Comparison of ENCODE assay signal across 21 mouse cellular contexts in the genomic region with DNA sequence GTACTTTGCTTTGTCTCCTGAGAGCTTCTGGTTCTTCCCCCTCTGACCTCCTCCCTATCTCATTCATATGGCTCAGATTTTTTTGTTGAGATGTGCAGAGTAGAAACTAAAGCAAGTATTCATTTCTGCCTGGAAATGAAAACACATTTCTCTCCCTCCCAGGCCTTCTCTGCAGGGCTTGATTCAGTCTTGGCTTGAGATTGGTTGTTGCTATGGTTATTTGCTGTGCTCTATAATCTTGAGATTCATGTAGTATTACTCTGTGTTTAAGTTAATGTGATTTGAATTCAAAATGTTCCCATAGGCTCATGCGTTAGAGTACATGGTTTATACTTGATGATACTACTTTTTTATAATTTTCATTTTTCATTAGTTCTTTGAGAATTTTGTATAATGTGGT.
DNase-seq lines count a peak whose midpoint lies in the region; ATAC-seq lines count a peak whose summit lies in the region.
"Had no signal": no experiment of that assay in that cellular context is flagged by ENCODE, and none has a peak within 500 bp of the region (broad histone marks: within the 10 kb centered on the region; RNA-seq: fewer than 3 reads in every experiment).

No protein-coding gene starts in this region.

- H3K36me3 ChIP-seq in forebrain, embryonic 15.5 days, result no peaks in the 10 kb centered on the region
- no peaks in the 10 kb centered on the region for H3K36me3 ChIP-seq in forebrain, embryonic 11.5 days (ENCODE audit: control insufficient read depth, insufficient read depth, low read length)
- no peaks in the 10 kb centered on the region for H3K36me3 ChIP-seq in midbrain, embryonic 16.5 days (ENCODE audit: control insufficient read depth, insufficient read depth, low read length)
- no peaks in the 10 kb centered on the region for H3K36me3 ChIP-seq in midbrain, embryonic 13.5 days
- H3K36me3 ChIP-seq in forebrain, embryonic 16.5 days (ENCODE audit: control insufficient read depth, insufficient read depth), result no peaks in the 10 kb centered on the region
- H3K36me3 ChIP-seq: heart, embryonic 10.5 days; kidney, embryonic 15.5 days; limb, embryonic 12.5 days; liver, embryonic 13.5 days; midbrain, embryonic 12.5 days had no signal

- no peak overlapping the region for H3K4me2 ChIP-seq in forebrain, embryonic 15.5 days (replicated peaks)
- no peak overlapping the region for H3K4me2 ChIP-seq in forebrain, embryonic 11.5 days (ENCODE audit: low read depth, low read length, severe bottlenecking)
- no peak overlapping the region for H3K4me2 ChIP-seq in midbrain, embryonic 16.5 days (ENCODE audit: low read length)
- no peak overlapping the region for H3K4me2 ChIP-seq in midbrain, embryonic 13.5 days (replicated peaks)
- no peak overlapping the region for H3K4me2 ChIP-seq in forebrain, embryonic 16.5 days (ENCODE audit: low read length)
- H3K4me2 ChIP-seq: kidney, embryonic 15.5 days; limb, embryonic 12.5 days; liver, embryonic 13.5 days; midbrain, embryonic 12.5 days had no signal

- no peaks in the 10 kb centered on the region for H3K9me3 ChIP-seq in forebrain, embryonic 15.5 days
- no peaks in the 10 kb centered on the region for H3K9me3 ChIP-seq in forebrain, embryonic 11.5 days (ENCODE audit: control insufficient read depth, low read length)
- no peaks in the 10 kb centered on the region; the same call in 1 of the 2 replicates for H3K9me3 ChIP-seq in midbrain, embryonic 16.5 days (replicated peaks; ENCODE audit: control insufficient read depth, low read length, poor library complexity, severe bottlenecking)
- 0 out of 2 replicates have a peak, but pooled peaks cover 2% of the 10 kb centered on the region for H3K9me3 ChIP-seq in midbrain, embryonic 13.5 days
- no peaks in the 10 kb centered on the region for H3K9me3 ChIP-seq in forebrain, embryonic 16.5 days (ENCODE audit: control insufficient read depth, low read length)
- H3K9me3 ChIP-seq: heart, embryonic 10.5 days; kidney, embryonic 15.5 days; liver, embryonic 13.5 days; midbrain, embryonic 12.5 days had no signal

- DNase-seq in forebrain, embryonic 11.5 days (ENCODE audit: low spot score), result no peak
- DNase-seq in adipocyte (ENCODE audit: low spot score), result no peak
- DNase-seq in embryo, embryonic 9.5 days (ENCODE audit: extremely low spot score), result no peak
- DNase-seq: adrenal gland, adult 2 months; cerebellum, adult 8-10 months; cerebellum, postnatal 36 days; kidney, adult 11 months; kidney, postnatal 36 days; layer of hippocampus, postnatal 36 days; liver, embryonic 13.5 days; lung, adult 2 months; lung, postnatal 14 days had no signal

- no peaks in the 10 kb centered on the region for H3K4me1 ChIP-seq in forebrain, embryonic 15.5 days
- no peaks in the 10 kb centered on the region for H3K4me1 ChIP-seq in forebrain, embryonic 11.5 days (replicated peaks; ENCODE audit: control insufficient read depth, insufficient read depth, low read length)
- no peaks in the 10 kb centered on the region for H3K4me1 ChIP-seq in midbrain, embryonic 16.5 days (ENCODE audit: control insufficient read depth, insufficient read depth, low read length)
- H3K4me1 ChIP-seq in midbrain, embryonic 13.5 days (replicated peaks), result no peaks in the 10 kb centered on the region
- H3K4me1 ChIP-seq in forebrain, embryonic 16.5 days (replicated peaks; ENCODE audit: control insufficient read depth, insufficient read depth, low read length), result no peaks in the 10 kb centered on the region
- H3K4me1 ChIP-seq: kidney, embryonic 15.5 days; liver, embryonic 13.5 days; midbrain, embryonic 12.5 days had no signal

- WGBS in forebrain, embryonic 15.5 days, result 80% methylated on average over 1 of the region's 1 CpGs
- 83% methylated on average over 1 of the region's 1 CpGs for WGBS in forebrain, embryonic 11.5 days
- 60% methylated on average over 1 of the region's 1 CpGs for WGBS in midbrain, embryonic 16.5 days
- WGBS in midbrain, embryonic 13.5 days, result 84% methylated on average over 1 of the region's 1 CpGs
- 79% methylated on average over 1 of the region's 1 CpGs for WGBS in forebrain, embryonic 16.5 days

- H3K27me3 ChIP-seq in forebrain, embryonic 15.5 days, result no peaks in the 10 kb centered on the region
- no peaks in the 10 kb centered on the region for H3K27me3 ChIP-seq in forebrain, embryonic 11.5 days (ENCODE audit: control insufficient read depth, insufficient read depth, low read length)
- no peaks in the 10 kb centered on the region for H3K27me3 ChIP-seq in midbrain, embryonic 16.5 days (ENCODE audit: control insufficient read depth, insufficient read depth, low read depth, low read length)
- no peaks in the 10 kb centered on the region for H3K27me3 ChIP-seq in midbrain, embryonic 13.5 days
- H3K27me3 ChIP-seq in forebrain, embryonic 16.5 days (replicated peaks; ENCODE audit: control insufficient read depth, insufficient read depth, low read length), result no peaks in the 10 kb centered on the region
- H3K27me3 ChIP-seq: kidney, embryonic 15.5 days; limb, embryonic 12.5 days; liver, embryonic 13.5 days; midbrain, embryonic 12.5 days had no signal

- H3K27ac ChIP-seq in forebrain, embryonic 15.5 days (replicated peaks), result peak overlapping the region; percentile 37; the same call in 1 of the 2 replicates
- no peak overlapping the region for H3K27ac ChIP-seq in forebrain, embryonic 11.5 days (ENCODE audit: low read depth, low read length)
- peak overlapping the region; percentile 54 for H3K27ac ChIP-seq in midbrain, embryonic 16.5 days (ENCODE audit: low read length)
- H3K27ac ChIP-seq in midbrain, embryonic 13.5 days, result no peak overlapping the region
- no peak overlapping the region for H3K27ac ChIP-seq in forebrain, embryonic 16.5 days (ENCODE audit: low read length)
- H3K27ac ChIP-seq: heart, embryonic 10.5 days; kidney, embryonic 15.5 days; limb, embryonic 12.5 days; liver, embryonic 13.5 days; midbrain, embryonic 12.5 days had no signal

- peak; percentile 66; the same call in 1 of the 2 replicates for ATAC-seq in forebrain, embryonic 15.5 days (replicated peaks)
- ATAC-seq in forebrain, embryonic 11.5 days (replicated peaks; ENCODE audit: low FRiP score), result no peak
- no peak for ATAC-seq in midbrain, embryonic 16.5 days
- no peak for ATAC-seq in midbrain, embryonic 13.5 days
- ATAC-seq in forebrain, embryonic 16.5 days, result peak; percentile 90

- no peak overlapping the region for H3K9ac ChIP-seq in forebrain, embryonic 15.5 days (replicated peaks)
- H3K9ac ChIP-seq in forebrain, embryonic 11.5 days (ENCODE audit: low read length), result no peak overlapping the region
- H3K9ac ChIP-seq in midbrain, embryonic 16.5 days (ENCODE audit: low read depth, low read length), result no peak overlapping the region
- H3K9ac ChIP-seq in midbrain, embryonic 13.5 days (replicated peaks), result no peak overlapping the region
- no peak overlapping the region for H3K9ac ChIP-seq in forebrain, embryonic 16.5 days (replicated peaks; ENCODE audit: low read depth, low read length)
- H3K9ac ChIP-seq: kidney, embryonic 15.5 days; limb, embryonic 12.5 days; liver, embryonic 13.5 days; midbrain, embryonic 12.5 days had no signal

- H3K4me3 ChIP-seq in forebrain, embryonic 15.5 days, result no peak overlapping the region
- no peak overlapping the region for H3K4me3 ChIP-seq in forebrain, embryonic 11.5 days (ENCODE audit: low read depth, low read length)
- H3K4me3 ChIP-seq in midbrain, embryonic 16.5 days (ENCODE audit: low read depth, low read length), result no peak overlapping the region
- H3K4me3 ChIP-seq in midbrain, embryonic 13.5 days (replicated peaks), result no peak overlapping the region
- H3K4me3 ChIP-seq in forebrain, embryonic 16.5 days (replicated peaks; ENCODE audit: low read length), result no peak overlapping the region
- H3K4me3 ChIP-seq: erythroblast, embryonic 14.5 days; heart, embryonic 10.5 days; kidney, embryonic 15.5 days; limb, embryonic 12.5 days; liver, embryonic 13.5 days; midbrain, embryonic 12.5 days had no signal

Comparison
In these comparisons a context has a peak if more than half of its experiments do, and no peak if none do; other contexts are left out.
1. ATAC-seq: peak in forebrain, embryonic 15.5 days (single experiment) and forebrain, embryonic 16.5 days (single experiment); none in forebrain, embryonic 11.5 days (single experiment), midbrain, embryonic 16.5 days (single experiment) and midbrain, embryonic 13.5 days (single experiment).
2. H3K27ac ChIP-seq: peak in forebrain, embryonic 15.5 days (single experiment) and midbrain, embryonic 16.5 days (single experiment); none in forebrain, embryonic 11.5 days (single experiment), midbrain, embryonic 13.5 days (single experiment) and forebrain, embryonic 16.5 days (single experiment).